Mouse (Mus musculus) natural killer cell, adult 2 months (primary cell): ENCODE data around the gene Zfp408.
"Not testable (repeated sequence)": the region's sequence is repeated elsewhere in the genome, so short reads cannot be mapped to it uniquely, and the experiment has no call there.

Experiments
- DNase-seq, 2 experiments: peaks; one replicate each; pipeline ENCODE4 v3.0.0; 2022; ENCODE audit warnings: low spot score in 2 of 2

The Zfp408 gene

GRCm38 (mm10) chr2:91609370-91609769 lies 40.2 kb downstream of the Zfp408 start:
- not testable (repeated sequence) for DNase-seq

- DNase-seq = no peak
Observed at GRCm38 (mm10) chr2:91602389-91602788, 47.2 kb downstream of the Zfp408 start.

- DNase-seq = no peak
Observed at GRCm38 (mm10) chr2:91600475-91600874, 49.1 kb downstream of the Zfp408 start.
